Mouse (Mus musculus): ENCODE data around the gene Stx18. TPM values are rescaled to one million over a fixed set of nuclear protein-coding genes. Genes with fewer than 3 reads are reported as not detected.

Gene Stx18
- polyA plus RNA-seq, 1 experiment: 15.3 TPM

DNA sequence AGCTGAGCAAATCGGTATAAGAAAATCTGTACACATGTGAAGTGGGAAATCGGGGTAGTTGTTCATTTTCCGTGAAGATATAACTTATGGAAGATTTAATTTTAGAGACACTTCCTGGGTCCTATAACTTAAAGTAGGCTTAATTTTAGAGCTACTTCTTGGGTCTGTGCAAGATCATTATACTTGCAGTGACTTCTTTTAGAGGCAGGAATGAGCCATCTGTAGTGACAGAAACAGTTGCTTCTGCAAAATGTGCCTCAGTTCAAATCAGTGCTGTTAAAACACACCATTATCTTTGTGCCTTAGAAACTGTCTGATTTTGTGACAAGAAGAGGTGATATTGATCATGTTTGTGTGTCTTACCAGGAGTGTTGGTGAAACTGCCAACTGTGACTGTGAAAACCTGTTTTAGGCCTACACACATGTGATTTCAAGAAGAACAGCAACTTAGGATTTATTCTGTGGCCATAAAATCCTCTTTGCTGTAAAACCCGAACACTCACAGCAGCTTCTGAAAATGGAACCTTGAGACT is 25.6 kb downstream of the Stx18 start:
- no peak overlapping the region for H3K27ac ChIP-seq (ENCODE audit: insufficient read depth, low read length)
- no peaks in the 10 kb centered on the region for H3K4me1 ChIP-seq (ENCODE audit: control insufficient read depth, insufficient read depth, low read length)

DNA sequence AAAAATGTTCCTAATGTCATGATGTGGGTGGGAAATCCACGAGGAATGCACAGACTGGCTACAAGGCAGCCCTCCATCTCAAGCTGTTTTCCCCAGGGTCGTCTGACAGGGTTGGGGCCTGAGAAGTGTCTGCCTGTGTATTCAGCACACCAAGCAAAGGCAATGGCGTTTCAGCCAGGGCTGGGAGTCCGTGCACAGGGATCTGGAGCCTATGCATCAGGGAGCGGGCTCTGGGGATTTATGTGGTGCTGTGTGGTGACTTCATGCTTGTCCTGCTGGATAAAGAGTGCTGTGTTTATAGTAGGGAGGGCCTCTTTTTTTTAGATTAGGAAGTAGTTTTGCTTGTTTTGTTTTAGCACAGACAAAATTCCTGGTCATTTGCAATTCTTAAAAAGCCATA is 26.2 kb downstream of the Stx18 start:
- no peak overlapping the region for H3K27ac ChIP-seq (ENCODE audit: insufficient read depth, low read length)
- H3K27me3 ChIP-seq (ENCODE audit: control insufficient read depth, insufficient read depth, low read length, poor library complexity, severe bottlenecking): no peaks in the 10 kb centered on the region
- H3K4me3 ChIP-seq (ENCODE audit: low read depth, low read length): no peak overlapping the region
- no peaks in the 10 kb centered on the region for H3K4me1 ChIP-seq (ENCODE audit: control insufficient read depth, insufficient read depth, low read length)
- no peaks in the 10 kb centered on the region; the same call in 1 of the 2 replicates for H3K9me3 ChIP-seq (replicated peaks; ENCODE audit: control insufficient read depth, insufficient read depth, low read length, poor library complexity, severe bottlenecking)
- no peaks in the 10 kb centered on the region for H3K36me3 ChIP-seq (ENCODE audit: control insufficient read depth, insufficient read depth, low read length, poor library complexity, severe bottlenecking)
- H3K9ac ChIP-seq (ENCODE audit: low read depth, poor library complexity, severe bottlenecking): no peak overlapping the region
- TF ChIP-seq EP300 (IDR thresholded peaks at IDR 0.05; ENCODE audit: insufficient read depth, low read depth, low read length) (no peak), CTCF (IDR thresholded peaks at IDR 0.05; ENCODE audit: low read depth, low read length) (no peak), POLR2A (IDR thresholded peaks at IDR 0.05; ENCODE audit: insufficient read depth, low read length) (no peak)

More for the DNA sequence above, 25.6 kb downstream of the Stx18 start:
- TF ChIP-seq EP300 (IDR thresholded peaks at IDR 0.05; ENCODE audit: insufficient read depth, low read depth, low read length) (no peak), POLR2A (IDR thresholded peaks at IDR 0.05; ENCODE audit: insufficient read depth, low read length) (no peak)
- H3K9me3 ChIP-seq (replicated peaks; ENCODE audit: control insufficient read depth, insufficient read depth, low read length, poor library complexity, severe bottlenecking): no peaks in the 10 kb centered on the region; the same call in 1 of the 2 replicates
- H3K9ac ChIP-seq (ENCODE audit: low read depth, poor library complexity, severe bottlenecking): no peak overlapping the region
- no peaks in the 10 kb centered on the region for H3K36me3 ChIP-seq (ENCODE audit: control insufficient read depth, insufficient read depth, low read length, poor library complexity, severe bottlenecking)
- H3K4me3 ChIP-seq (ENCODE audit: low read depth, low read length): no peak overlapping the region
- H3K27me3 ChIP-seq (ENCODE audit: control insufficient read depth, insufficient read depth, low read length, poor library complexity, severe bottlenecking): no peaks in the 10 kb centered on the region

DNA sequence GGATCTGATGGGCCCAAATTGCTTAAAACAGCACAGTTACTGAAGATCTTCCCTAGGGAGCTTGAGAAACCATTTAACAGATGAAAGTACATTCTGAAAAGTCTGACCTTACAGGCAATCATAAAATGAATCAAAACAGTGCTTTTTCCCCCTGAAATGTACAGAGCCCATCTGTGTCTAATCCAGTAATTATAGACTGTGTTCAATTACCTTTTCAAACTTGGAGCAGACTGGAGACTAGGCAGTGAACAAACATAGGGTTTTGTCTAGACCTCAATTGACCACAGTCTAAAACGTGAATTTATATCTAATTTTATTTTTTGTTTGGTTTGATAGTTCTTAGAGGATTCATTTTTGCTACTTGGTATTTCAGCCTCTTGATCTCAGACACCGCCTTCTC is 26.9 kb downstream of the Stx18 start:
- Histone ChIP-seq H3K9ac (ENCODE audit: low read depth, poor library complexity, severe bottlenecking) (no peak overlapping the region), H3K27ac (ENCODE audit: insufficient read depth, low read length) (no peak overlapping the region), H3K27me3 (ENCODE audit: control insufficient read depth, insufficient read depth, low read length, poor library complexity, severe bottlenecking) (no peaks in the 10 kb centered on the region), H3K36me3 (ENCODE audit: control insufficient read depth, insufficient read depth, low read length, poor library complexity, severe bottlenecking) (no peaks in the 10 kb centered on the region), H3K4me3 (ENCODE audit: low read depth, low read length) (no peak overlapping the region), H3K4me1 (ENCODE audit: control insufficient read depth, insufficient read depth, low read length) (no peaks in the 10 kb centered on the region), H3K9me3 (replicated peaks; ENCODE audit: control insufficient read depth, insufficient read depth, low read length, poor library complexity, severe bottlenecking) (no peaks in the 10 kb centered on the region)
- TF ChIP-seq EP300 (IDR thresholded peaks at IDR 0.05; ENCODE audit: insufficient read depth, low read depth, low read length) (no peak), POLR2A (IDR thresholded peaks at IDR 0.05; ENCODE audit: insufficient read depth, low read length) (no peak), CTCF (IDR thresholded peaks at IDR 0.05; ENCODE audit: low read depth, low read length) (no peak)

DNA sequence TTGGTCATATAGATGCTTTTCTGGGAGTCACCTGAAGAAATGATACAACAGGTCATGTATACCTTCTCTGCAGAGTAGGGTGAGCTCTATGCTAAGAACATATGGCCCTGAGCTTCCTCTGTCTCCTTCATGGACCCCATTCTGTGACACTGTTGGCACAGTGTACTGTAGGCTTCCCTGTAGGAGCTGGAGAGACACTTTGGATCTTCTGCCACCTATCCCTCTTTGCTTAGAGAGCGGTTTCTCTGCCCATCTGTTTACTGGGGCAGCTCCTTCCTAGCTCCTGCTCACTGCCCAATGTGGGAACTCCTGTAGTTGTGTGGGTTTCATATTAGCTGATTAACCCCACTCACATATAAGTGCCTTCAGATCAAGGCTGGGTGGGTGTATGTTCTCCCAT is 28.1 kb downstream of the Stx18 start:
- Histone ChIP-seq H3K4me1 (ENCODE audit: control insufficient read depth, insufficient read depth, low read length) (no peaks in the 10 kb centered on the region), H3K36me3 (ENCODE audit: control insufficient read depth, insufficient read depth, low read length, poor library complexity, severe bottlenecking) (no peaks in the 10 kb centered on the region), H3K4me3 (ENCODE audit: low read depth, low read length) (no peak overlapping the region), H3K27me3 (ENCODE audit: control insufficient read depth, insufficient read depth, low read length, poor library complexity, severe bottlenecking) (no peaks in the 10 kb centered on the region), H3K9me3 (replicated peaks; ENCODE audit: control insufficient read depth, insufficient read depth, low read length, poor library complexity, severe bottlenecking) (no peaks in the 10 kb centered on the region), H3K27ac (ENCODE audit: insufficient read depth, low read length) (no peak overlapping the region), H3K9ac (ENCODE audit: low read depth, poor library complexity, severe bottlenecking) (no peak overlapping the region)
- TF ChIP-seq CTCF (IDR thresholded peaks at IDR 0.05; ENCODE audit: low read depth, low read length) (no peak), POLR2A (IDR thresholded peaks at IDR 0.05; ENCODE audit: insufficient read depth, low read length) (no peak), EP300 (IDR thresholded peaks at IDR 0.05; ENCODE audit: insufficient read depth, low read depth, low read length) (no peak)

DNA sequence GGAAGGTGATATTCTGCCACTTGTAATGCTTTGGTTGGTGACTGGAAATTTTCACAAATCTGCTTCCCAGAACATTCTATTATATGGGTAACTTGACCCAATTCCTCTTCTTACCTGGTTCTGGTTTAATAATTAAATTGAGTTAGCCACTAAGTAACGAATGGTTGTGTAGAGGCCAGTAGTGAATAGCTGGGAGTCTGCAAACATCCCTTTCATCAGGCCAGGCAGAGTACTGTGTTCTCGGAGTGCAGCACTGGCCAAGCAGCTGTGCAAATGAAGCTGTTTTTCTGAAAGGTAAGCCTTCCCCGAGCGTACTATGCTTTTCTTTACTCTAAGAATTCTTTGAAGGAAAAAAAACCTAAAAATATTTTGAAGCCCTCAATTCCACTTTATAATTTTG is 37.8 kb downstream of the Stx18 start:
- Histone ChIP-seq H3K9me3 (replicated peaks; ENCODE audit: control insufficient read depth, insufficient read depth, low read length, poor library complexity, severe bottlenecking) (no peaks in the 10 kb centered on the region), H3K4me1 (ENCODE audit: control insufficient read depth, insufficient read depth, low read length) (no peaks in the 10 kb centered on the region), H3K36me3 (ENCODE audit: control insufficient read depth, insufficient read depth, low read length, poor library complexity, severe bottlenecking) (no peaks in the 10 kb centered on the region), H3K27ac (ENCODE audit: insufficient read depth, low read length) (no peak overlapping the region), H3K27me3 (ENCODE audit: control insufficient read depth, insufficient read depth, low read length, poor library complexity, severe bottlenecking) (no peaks in the 10 kb centered on the region), H3K4me3 (ENCODE audit: low read depth, low read length) (no peak overlapping the region), H3K9ac (ENCODE audit: low read depth, poor library complexity, severe bottlenecking) (no peak overlapping the region)
- no peak for TF ChIP-seq EP300 (IDR thresholded peaks at IDR 0.05; ENCODE audit: insufficient read depth, low read depth, low read length)
- TF ChIP-seq POLR2A (IDR thresholded peaks at IDR 0.05; ENCODE audit: insufficient read depth, low read length): no peak
- no peak for TF ChIP-seq CTCF (IDR thresholded peaks at IDR 0.05; ENCODE audit: low read depth, low read length)

DNA sequence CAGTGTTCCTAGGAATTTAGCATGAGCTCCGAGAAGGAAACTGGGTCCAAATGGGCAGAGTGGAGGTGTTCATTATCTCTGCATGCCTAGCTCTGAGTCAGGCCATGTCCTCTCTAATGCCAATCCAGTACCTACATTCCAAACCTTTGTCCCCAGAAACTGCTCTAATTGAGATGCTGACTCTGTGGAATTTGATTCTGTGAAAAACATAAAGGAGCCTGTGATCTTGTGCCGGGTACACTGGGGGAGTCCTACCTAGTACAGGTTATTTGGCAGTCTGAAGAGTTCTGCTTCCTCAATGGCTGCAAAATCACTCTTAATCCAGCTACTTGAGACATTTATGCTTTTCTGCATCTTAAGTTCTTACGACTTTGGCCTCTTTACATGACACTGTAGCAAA is 40.0 kb downstream of the Stx18 start:
- TF ChIP-seq POLR2A (IDR thresholded peaks at IDR 0.05; ENCODE audit: insufficient read depth, low read length) (no peak), CTCF (IDR thresholded peaks at IDR 0.05; ENCODE audit: low read depth, low read length) (no peak), EP300 (IDR thresholded peaks at IDR 0.05; ENCODE audit: insufficient read depth, low read depth, low read length) (no peak)
- H3K4me1 ChIP-seq (ENCODE audit: control insufficient read depth, insufficient read depth, low read length): no peaks in the 10 kb centered on the region

More for the DNA sequence above, 40.0 kb downstream of the Stx18 start:
- no peak overlapping the region for H3K4me3 ChIP-seq (ENCODE audit: low read depth, low read length)
- no peaks in the 10 kb centered on the region for H3K36me3 ChIP-seq (ENCODE audit: control insufficient read depth, insufficient read depth, low read length, poor library complexity, severe bottlenecking)
- no peaks in the 10 kb centered on the region for H3K9me3 ChIP-seq (replicated peaks; ENCODE audit: control insufficient read depth, insufficient read depth, low read length, poor library complexity, severe bottlenecking)
- no peak overlapping the region for H3K9ac ChIP-seq (ENCODE audit: low read depth, poor library complexity, severe bottlenecking)
- H3K27me3 ChIP-seq (ENCODE audit: control insufficient read depth, insufficient read depth, low read length, poor library complexity, severe bottlenecking): no peaks in the 10 kb centered on the region
- no peak overlapping the region for H3K27ac ChIP-seq (ENCODE audit: insufficient read depth, low read length)

Data from ES-Bruce4 (cell line).